Mouse (Mus musculus) kidney, postnatal 10 days (tissue): ENCODE measurements around the gene Ifitm5.

Experiments used
- DNase-seq: peaks from one replicate; pipeline ENCODE4 v3.0.0; 2021; ENCODE audit warnings: mixed read lengths

The Ifitm5 gene

GRCm38 (mm10) chr7:140939669-140940171 is 10.4 kb downstream of the Ifitm5 start:
- DNase-seq: peak; percentile 58

GRCm38 (mm10) chr7:140938896-140939295 is 11.2 kb downstream of the Ifitm5 start:
- DNase-seq: no peak

- DNase-seq: peak; percentile 23
Measured at GRCm38 (mm10) chr7:140938436-140938835, 11.7 kb downstream of the Ifitm5 start.

GRCm38 (mm10) chr7:140927181-140927580 is 22.9 kb downstream of the Ifitm5 start:
- no peak for DNase-seq

GRCm38 (mm10) chr7:140923070-140923775 is 26.9 kb downstream of the Ifitm5 start:
- DNase-seq: no peak

GRCm38 (mm10) chr7:140922398-140923069 is 27.6 kb downstream of the Ifitm5 start:
- peak; percentile 87 for DNase-seq

- DNase-seq: no peak
Measured at GRCm38 (mm10) chr7:140921225-140921975, 28.7 kb downstream of the Ifitm5 start.

- no peak for DNase-seq
Measured at GRCm38 (mm10) chr7:140920418-140921029, 29.6 kb downstream of the Ifitm5 start, which contains the start of gene Nlrp6. Gene Nlrp6 (plus strand): TSS chr7:140920902.

GRCm38 (mm10) chr7:140919911-140920310 is 30.2 kb downstream of the Ifitm5 start:
- no peak for DNase-seq

- DNase-seq: no peak
Measured at GRCm38 (mm10) chr7:140914031-140914690, 35.9 kb downstream of the Ifitm5 start.

- DNase-seq: no peak
Measured at GRCm38 (mm10) chr7:140912846-140913482, 37.1 kb downstream of the Ifitm5 start.

GRCm38 (mm10) chr7:140912293-140912692 is 37.8 kb downstream of the Ifitm5 start:
- no peak for DNase-seq

- peak; percentile 91 for DNase-seq
Measured at GRCm38 (mm10) chr7:140908634-140909107, 41.4 kb downstream of the Ifitm5 start.

GRCm38 (mm10) chr7:140908181-140908580 is 41.9 kb downstream of the Ifitm5 start:
- DNase-seq: no peak

- DNase-seq: no peak
Measured at GRCm38 (mm10) chr7:140907697-140908096, 42.4 kb downstream of the Ifitm5 start.

- DNase-seq: no peak
Measured at GRCm38 (mm10) chr7:140907131-140907530, 43.0 kb downstream of the Ifitm5 start.

GRCm38 (mm10) chr7:140905642-140906081 is 44.4 kb downstream of the Ifitm5 start:
- DNase-seq: no peak

- DNase-seq: peak; percentile 90
Measured at GRCm38 (mm10) chr7:140903212-140903611, 46.9 kb downstream of the Ifitm5 start.

- no peak for DNase-seq
Measured at GRCm38 (mm10) chr7:140902036-140902875, 47.8 kb downstream of the Ifitm5 start.

- no peak for DNase-seq
Measured at GRCm38 (mm10) chr7:140900220-140900619, 49.9 kb downstream of the Ifitm5 start, which contains the start of gene Cox8b. Gene Cox8b (minus strand): TSS chr7:140900446.
